Comparison of ENCODE assay signal across 9 mouse cellular contexts in the genomic region with DNA sequence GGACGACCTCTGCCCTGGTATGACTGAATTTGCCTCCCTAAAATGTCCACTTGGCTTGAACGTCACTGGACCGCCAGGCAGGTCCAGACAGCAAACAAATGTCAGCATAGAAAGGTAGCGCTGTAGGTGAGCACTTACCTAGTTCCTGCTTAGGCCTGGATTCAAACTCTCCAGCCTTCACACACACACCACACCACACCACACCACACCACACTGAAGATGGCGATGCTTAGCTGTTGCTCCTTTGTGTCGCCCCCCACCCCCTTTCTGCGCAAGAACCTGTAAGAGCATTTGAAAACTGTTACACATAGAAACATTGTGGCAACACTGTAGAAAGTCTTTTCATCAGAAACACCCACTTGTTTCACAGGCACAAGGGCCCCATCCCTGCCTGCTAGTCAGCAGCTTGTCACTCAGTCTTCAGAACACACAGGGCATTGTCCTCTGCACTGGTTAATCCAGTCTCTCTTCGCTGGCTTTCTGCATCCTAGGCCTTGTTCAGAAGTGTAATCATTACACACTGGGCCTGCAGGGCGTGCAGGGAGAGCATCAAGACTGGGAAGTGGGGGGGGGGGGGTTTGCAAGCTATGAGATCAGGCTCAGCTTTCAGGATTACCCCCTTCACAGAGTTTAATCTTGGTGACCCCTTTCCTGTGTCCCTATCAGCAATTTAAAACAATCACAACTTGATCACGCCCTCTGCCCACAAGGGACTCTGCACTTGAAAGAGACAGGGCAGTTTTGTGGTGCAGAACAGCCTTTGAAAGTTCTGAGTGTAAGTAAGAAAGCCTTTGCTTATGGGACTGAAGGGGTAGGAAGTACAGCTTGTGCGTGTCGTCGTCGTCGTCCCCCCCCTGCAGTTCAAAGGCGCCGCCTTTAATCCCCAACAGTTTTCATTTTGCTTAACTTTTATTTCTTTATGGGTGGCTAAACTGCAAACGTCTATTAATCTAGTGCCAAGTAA.
A peak's percentile ranks its signal among the peaks of the same experiment; 100 is the strongest.
DNase-seq lines count a peak whose midpoint lies in the region; ATAC-seq and TF ChIP-seq lines count a peak whose summit lies in the region.
"Had no signal": no experiment of that assay in that cellular context is flagged by ENCODE, and none has a peak within 500 bp of the region (broad histone marks: within the 10 kb centered on the region; RNA-seq: fewer than 3 reads in every experiment).

No protein-coding gene starts in this region.

- no peak overlapping the region for H3K9ac ChIP-seq in hindbrain, embryonic 12.5 days
- no peak overlapping the region for H3K9ac ChIP-seq in limb, embryonic 15.5 days
- H3K9ac ChIP-seq: liver, embryonic 15.5 days had no signal

- peak overlapping the region; percentile 11; the same call in 1 of the 2 replicates for H3K4me3 ChIP-seq in E14TG2a.4 (replicated peaks; ENCODE audit: low read length)
- no peak overlapping the region for H3K4me3 ChIP-seq in hindbrain, embryonic 12.5 days
- no peak overlapping the region for H3K4me3 ChIP-seq in limb, embryonic 15.5 days
- H3K4me3 ChIP-seq: liver, embryonic 15.5 days had no signal

- no peak overlapping the region for H3K4me2 ChIP-seq in hindbrain, embryonic 12.5 days (replicated peaks)
- no peak overlapping the region for H3K4me2 ChIP-seq in limb, embryonic 15.5 days
- H3K4me2 ChIP-seq: liver, embryonic 15.5 days had no signal

- peak overlapping the region; percentile 70 for H3K27ac ChIP-seq in hindbrain, embryonic 12.5 days
- H3K27ac ChIP-seq in limb, embryonic 15.5 days = peak overlapping the region; percentile 19; the same call in 1 of the 2 replicates
- H3K27ac ChIP-seq: liver, embryonic 15.5 days had no signal

- TF ChIP-seq CTCF in E14TG2a.4 (conservative IDR thresholded peaks at IDR 0.05; ENCODE audit: low read length) = no peak
- no peak for TF ChIP-seq CTCF in brain, embryonic 14.5 days (IDR thresholded peaks at IDR 0.05; ENCODE audit: borderline replicate concordance, extremely low read depth, insufficient read depth, insufficient read length)

- DNase-seq in brain, embryonic 14.5 days (ENCODE audit: low read depth) = peak; percentile 78
- no peak for DNase-seq in urinary bladder, postnatal 36 days (ENCODE audit: low spot score in 2 of 2)
- DNase-seq in right cerebral cortex, adult 18-20 months = no peak
- DNase-seq in adrenal gland, postnatal 4 days (ENCODE audit: low spot score in 2 of 2) = no peak
- no peak for DNase-seq in right cerebral cortex, postnatal 14 days

- H3K36me3 ChIP-seq in E14TG2a.4 (ENCODE audit: insufficient read depth, low read length) = peaks cover 10% of the 10 kb centered on the region
- H3K36me3 ChIP-seq in hindbrain, embryonic 12.5 days = no peaks in the 10 kb centered on the region
- no peaks in the 10 kb centered on the region for H3K36me3 ChIP-seq in limb, embryonic 15.5 days
- H3K36me3 ChIP-seq: liver, embryonic 15.5 days had no signal

- H3K9me3 ChIP-seq in E14TG2a.4 (ENCODE audit: low read length) = no peaks in the 10 kb centered on the region
- H3K9me3 ChIP-seq in hindbrain, embryonic 12.5 days (replicated peaks) = no peaks in the 10 kb centered on the region
- no peaks in the 10 kb centered on the region for H3K9me3 ChIP-seq in limb, embryonic 15.5 days
- H3K9me3 ChIP-seq: liver, embryonic 15.5 days had no signal

- no peak for TF ChIP-seq POLR2A in brain, embryonic 14.5 days (IDR thresholded peaks at IDR 0.05; ENCODE audit: borderline replicate concordance, extremely low read depth, insufficient read depth, insufficient read length, poor library complexity, severe bottlenecking)

- peak; percentile 73; the same call in 1 of the 2 replicates for ATAC-seq in hindbrain, embryonic 12.5 days (ENCODE audit: low FRiP score)
- no peak for ATAC-seq in limb, embryonic 15.5 days (ENCODE audit: insufficient number of reproducible peaks, low FRiP score, low TSS enrichment, low read depth)

- peaks cover 47% of the 10 kb centered on the region for H3K4me1 ChIP-seq in E14TG2a.4 (replicated peaks; ENCODE audit: low read depth, low read length)
- H3K4me1 ChIP-seq in hindbrain, embryonic 12.5 days = peaks cover 13% of the 10 kb centered on the region
- H3K4me1 ChIP-seq in limb, embryonic 15.5 days = peaks cover 14% of the 10 kb centered on the region
- H3K4me1 ChIP-seq: liver, embryonic 15.5 days had no signal

- 29% methylated on average over 17 of the region's 18 CpGs for WGBS in hindbrain, embryonic 12.5 days
- 43% methylated on average over 18 of the region's 18 CpGs for WGBS in limb, embryonic 15.5 days

- H3K27me3 ChIP-seq in E14TG2a.4 (ENCODE audit: insufficient read depth, low read length) = no peaks in the 10 kb centered on the region
- H3K27me3 ChIP-seq in hindbrain, embryonic 12.5 days = no peaks in the 10 kb centered on the region
- no peaks in the 10 kb centered on the region for H3K27me3 ChIP-seq in limb, embryonic 15.5 days
- H3K27me3 ChIP-seq: liver, embryonic 15.5 days had no signal
